Mouse (Mus musculus): ENCODE data around the gene Ptprs. TPM values are rescaled to one million over a fixed set of nuclear protein-coding genes. Genes with fewer than 3 reads are reported as not detected.
A peak's percentile ranks its signal among the peaks of the same experiment; 100 is the strongest.

Gene Ptprs
- polyA plus RNA-seq, 1 experiment from 2014 or later: 15.7 TPM

DNA sequence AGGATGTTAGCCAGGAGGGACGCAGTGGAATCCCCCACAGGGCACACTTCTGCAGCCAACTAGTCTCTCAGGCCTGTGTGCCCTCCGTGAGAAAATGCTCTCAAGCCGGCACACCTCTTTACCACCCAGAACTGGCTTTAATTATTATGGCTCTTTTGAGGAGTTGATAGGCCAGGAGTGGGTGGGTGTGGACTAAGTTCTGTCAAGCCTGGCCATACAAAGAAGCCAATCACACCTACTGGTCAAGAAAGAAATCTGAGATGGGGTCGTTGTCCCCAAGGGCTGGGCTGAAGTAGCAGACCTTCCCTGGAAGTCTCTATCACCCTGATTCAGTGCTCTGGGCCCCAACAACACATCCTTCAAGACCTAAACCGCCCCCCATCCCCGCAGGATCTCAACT is 15.4 kb downstream of the Ptprs start:
- Histone ChIP-seq H3K4me3 (ENCODE audit: low read depth, low read length) (peak overlapping the region; percentile 66), H3K27ac (ENCODE audit: low read depth, low read length) (no peak overlapping the region; the same call in 1 of the 2 replicates), H3K4me1 (replicated peaks; ENCODE audit: control insufficient read depth, insufficient read depth, low read length) (peaks cover 3% of the 10 kb centered on the region; the same call in 1 of the 2 replicates), H3K36me3 (ENCODE audit: control insufficient read depth, insufficient read depth) (no peaks in the 10 kb centered on the region), H3K9ac (ENCODE audit: low read depth, low read length) (peak overlapping the region; percentile 48), H3K9me3 (ENCODE audit: control insufficient read depth) (no peaks in the 10 kb centered on the region), H3K27me3 (replicated peaks; ENCODE audit: control insufficient read depth, insufficient read depth, low read length) (no peaks in the 10 kb centered on the region), H3K4me2 (replicated peaks; ENCODE audit: low read depth) (peak overlapping the region; percentile 83)
- no peak for TF ChIP-seq CTCF (IDR thresholded peaks at IDR 0.05; ENCODE audit: low read depth)
- no peak for ATAC-seq
- WGBS: 19% methylated on average over 6 of the region's 6 CpGs

DNA sequence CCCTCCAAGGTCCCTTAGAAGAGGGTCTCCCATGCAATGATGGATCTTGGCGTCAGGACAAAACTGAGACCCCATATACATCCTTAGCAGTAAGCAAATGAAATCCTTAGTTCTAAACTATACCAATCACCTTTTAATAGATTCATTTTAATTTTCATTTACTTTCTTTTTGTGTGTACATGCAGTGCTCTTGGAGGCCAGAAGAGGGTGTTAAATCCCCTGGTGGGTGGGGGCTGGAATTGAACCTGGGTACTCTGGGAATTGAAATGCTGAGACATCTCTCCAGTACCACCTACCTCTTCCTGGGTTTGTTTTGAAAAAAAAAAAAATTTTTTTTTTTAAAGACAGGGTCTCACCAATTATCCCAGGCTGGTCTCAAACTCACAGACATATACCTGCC is 18.8 kb downstream of the Ptprs start:
- H3K9me3 ChIP-seq (ENCODE audit: control insufficient read depth): no peaks in the 10 kb centered on the region
- no peak for ATAC-seq
- H3K4me3 ChIP-seq (ENCODE audit: low read depth, low read length): no peak overlapping the region
- peak; percentile 52 for TF ChIP-seq CTCF (IDR thresholded peaks at IDR 0.05; ENCODE audit: low read depth)
- H3K4me2 ChIP-seq (replicated peaks; ENCODE audit: low read depth): no peak overlapping the region
- H3K27ac ChIP-seq (ENCODE audit: low read depth, low read length): no peak overlapping the region
- no peak overlapping the region for H3K9ac ChIP-seq (ENCODE audit: low read depth, low read length)
- H3K36me3 ChIP-seq (ENCODE audit: control insufficient read depth, insufficient read depth): peaks cover 14% of the 10 kb centered on the region
- 90% methylated on average over 1 of the region's 1 CpGs for WGBS
- peaks cover 3% of the 10 kb centered on the region; the same call in 1 of the 2 replicates for H3K4me1 ChIP-seq (replicated peaks; ENCODE audit: control insufficient read depth, insufficient read depth, low read length)
- no peaks in the 10 kb centered on the region for H3K27me3 ChIP-seq (replicated peaks; ENCODE audit: control insufficient read depth, insufficient read depth, low read length)

GRCm38 (mm10) chr17:56456353-56456752 is 19.9 kb downstream of the Ptprs start:
- no peak overlapping the region for H3K27ac ChIP-seq (ENCODE audit: low read depth, low read length)
- 83% methylated on average over 5 of the region's 5 CpGs for WGBS
- no peak for TF ChIP-seq CTCF (IDR thresholded peaks at IDR 0.05; ENCODE audit: low read depth)
- H3K36me3 ChIP-seq (ENCODE audit: control insufficient read depth, insufficient read depth): peaks cover 20% of the 10 kb centered on the region
- H3K9me3 ChIP-seq (ENCODE audit: control insufficient read depth): no peaks in the 10 kb centered on the region
- H3K4me1 ChIP-seq (replicated peaks; ENCODE audit: control insufficient read depth, insufficient read depth, low read length): peaks cover 3% of the 10 kb centered on the region; the same call in 1 of the 2 replicates
- no peak overlapping the region for H3K4me3 ChIP-seq (ENCODE audit: low read depth, low read length)
- no peak overlapping the region for H3K4me2 ChIP-seq (replicated peaks; ENCODE audit: low read depth)
- no peak overlapping the region for H3K9ac ChIP-seq (ENCODE audit: low read depth, low read length)
- no peak for ATAC-seq
- no peaks in the 10 kb centered on the region for H3K27me3 ChIP-seq (replicated peaks; ENCODE audit: control insufficient read depth, insufficient read depth, low read length)

- no peak for ATAC-seq
- peaks cover 33% of the 10 kb centered on the region for H3K36me3 ChIP-seq (ENCODE audit: control insufficient read depth, insufficient read depth)
- 91% methylated on average over 4 of the region's 4 CpGs for WGBS
Measured at GRCm38 (mm10) chr17:56453689-56454088, 22.6 kb downstream of the Ptprs start.

DNA sequence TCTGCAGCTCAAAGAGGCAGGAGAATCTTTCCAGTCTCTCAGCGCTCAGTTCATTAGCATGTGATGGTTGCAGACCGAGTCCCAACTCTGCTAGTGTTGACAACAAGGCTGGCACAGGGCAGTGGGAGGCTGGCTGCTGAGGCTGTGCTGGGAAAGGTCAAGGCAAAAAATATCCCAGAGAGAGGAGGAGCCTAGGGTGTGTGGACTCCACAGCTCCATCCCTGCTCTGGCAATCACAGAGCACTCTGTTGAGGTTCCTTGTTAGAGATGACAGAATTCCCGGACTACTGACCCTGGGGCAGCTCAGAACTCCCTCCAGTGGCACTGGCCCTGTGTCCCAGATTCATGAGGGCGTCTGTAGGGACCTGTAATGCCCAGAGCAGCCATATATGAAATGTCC is 23.0 kb downstream of the Ptprs start:
- H3K36me3 ChIP-seq (ENCODE audit: control insufficient read depth, insufficient read depth): peaks cover 35% of the 10 kb centered on the region
- 85% methylated on average over 4 of the region's 4 CpGs for WGBS

More at GRCm38 (mm10) chr17:56453689-56454088, 22.6 kb downstream of the Ptprs start:
- H3K9ac ChIP-seq (ENCODE audit: low read depth, low read length): no peak overlapping the region
- H3K4me2 ChIP-seq (replicated peaks; ENCODE audit: low read depth): no peak overlapping the region
- TF ChIP-seq CTCF (IDR thresholded peaks at IDR 0.05; ENCODE audit: low read depth): no peak
- no peak overlapping the region for H3K27ac ChIP-seq (ENCODE audit: low read depth, low read length)
- no peak overlapping the region for H3K4me3 ChIP-seq (ENCODE audit: low read depth, low read length)
- no peaks in the 10 kb centered on the region for H3K4me1 ChIP-seq (replicated peaks; ENCODE audit: control insufficient read depth, insufficient read depth, low read length)
- H3K9me3 ChIP-seq (ENCODE audit: control insufficient read depth): no peaks in the 10 kb centered on the region
- no peaks in the 10 kb centered on the region for H3K27me3 ChIP-seq (replicated peaks; ENCODE audit: control insufficient read depth, insufficient read depth, low read length)

DNA sequence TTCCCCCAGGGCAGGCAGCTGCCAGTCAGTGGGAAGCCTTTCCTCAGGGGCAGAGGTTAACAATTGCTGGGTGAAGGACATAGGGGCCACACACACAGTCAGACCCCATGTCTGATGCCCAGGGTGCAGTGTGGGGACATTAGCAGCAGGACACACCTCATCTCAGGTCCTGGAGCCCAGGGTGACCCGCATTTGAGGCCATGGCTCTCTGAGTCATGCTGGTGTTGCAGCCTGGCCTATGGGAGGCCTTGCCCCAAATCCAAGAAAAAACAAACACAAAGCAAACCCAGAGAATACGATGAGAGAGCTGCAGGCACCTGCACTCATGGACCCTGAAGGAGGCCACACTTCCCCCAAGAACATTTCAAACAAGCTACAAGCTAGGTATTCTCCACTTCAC is 28.6 kb downstream of the Ptprs start:
- Histone ChIP-seq H3K4me3 (ENCODE audit: low read depth, low read length) (no peak overlapping the region), H3K9ac (ENCODE audit: low read depth, low read length) (no peak overlapping the region), H3K4me1 (replicated peaks; ENCODE audit: control insufficient read depth, insufficient read depth, low read length) (no peaks in the 10 kb centered on the region), H3K36me3 (ENCODE audit: control insufficient read depth, insufficient read depth) (peaks cover 23% of the 10 kb centered on the region), H3K27ac (ENCODE audit: low read depth, low read length) (no peak overlapping the region), H3K27me3 (replicated peaks; ENCODE audit: control insufficient read depth, insufficient read depth, low read length) (no peaks in the 10 kb centered on the region), H3K4me2 (replicated peaks; ENCODE audit: low read depth) (no peak overlapping the region), H3K9me3 (ENCODE audit: control insufficient read depth) (no peaks in the 10 kb centered on the region)
- no peak for TF ChIP-seq CTCF (IDR thresholded peaks at IDR 0.05; ENCODE audit: low read depth)
- ATAC-seq: no peak
- WGBS: 78% methylated on average over 2 of the region's 2 CpGs

More for the DNA sequence above, 23.0 kb downstream of the Ptprs start:
- Histone ChIP-seq H3K27me3 (replicated peaks; ENCODE audit: control insufficient read depth, insufficient read depth, low read length) (no peaks in the 10 kb centered on the region), H3K4me2 (replicated peaks; ENCODE audit: low read depth) (no peak overlapping the region), H3K27ac (ENCODE audit: low read depth, low read length) (no peak overlapping the region), H3K4me1 (replicated peaks; ENCODE audit: control insufficient read depth, insufficient read depth, low read length) (no peaks in the 10 kb centered on the region), H3K9me3 (ENCODE audit: control insufficient read depth) (no peaks in the 10 kb centered on the region), H3K9ac (ENCODE audit: low read depth, low read length) (no peak overlapping the region), H3K4me3 (ENCODE audit: low read depth, low read length) (no peak overlapping the region)
- no peak for TF ChIP-seq CTCF (IDR thresholded peaks at IDR 0.05; ENCODE audit: low read depth)
- no peak for ATAC-seq

DNA sequence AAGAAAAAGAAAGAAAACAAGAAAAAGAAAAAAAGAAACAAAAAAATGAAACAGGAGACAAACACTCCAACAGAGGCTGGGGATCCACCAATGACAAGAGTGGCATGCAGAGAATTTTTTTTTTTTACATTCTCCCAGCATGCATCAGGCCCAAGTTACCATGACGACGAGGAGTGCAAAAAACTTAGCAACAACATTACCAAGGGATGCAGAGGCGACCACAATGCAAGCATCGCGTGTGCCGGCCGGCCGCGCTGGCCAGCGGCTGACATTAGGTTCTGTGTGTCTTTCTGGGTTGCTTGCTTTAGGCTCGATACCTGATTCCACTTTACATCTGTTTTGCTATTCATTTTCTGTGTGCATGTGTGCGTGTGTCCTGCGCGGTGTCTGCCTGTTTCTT is 30.9 kb downstream of the Ptprs start:
- H3K4me1 ChIP-seq (replicated peaks; ENCODE audit: control insufficient read depth, insufficient read depth, low read length): no peaks in the 10 kb centered on the region
- no peaks in the 10 kb centered on the region for H3K27me3 ChIP-seq (replicated peaks; ENCODE audit: control insufficient read depth, insufficient read depth, low read length)
- H3K4me3 ChIP-seq (ENCODE audit: low read depth, low read length): no peak overlapping the region
- H3K4me2 ChIP-seq (replicated peaks; ENCODE audit: low read depth): no peak overlapping the region
- H3K36me3 ChIP-seq (ENCODE audit: control insufficient read depth, insufficient read depth): 0 out of 2 replicates have a peak, but pooled peaks cover 6% of the 10 kb centered on the region
- 78% methylated on average over 14 of the region's 14 CpGs for WGBS
- no peak for TF ChIP-seq CTCF (IDR thresholded peaks at IDR 0.05; ENCODE audit: low read depth)
- no peak overlapping the region for H3K27ac ChIP-seq (ENCODE audit: low read depth, low read length)
- no peak overlapping the region for H3K9ac ChIP-seq (ENCODE audit: low read depth, low read length)
- ATAC-seq: no peak
- H3K9me3 ChIP-seq (ENCODE audit: control insufficient read depth): no peaks in the 10 kb centered on the region

Data from intestine, postnatal 0 days (tissue).